Mouse (Mus musculus): ENCODE data around the gene Tnk2. TPM values are rescaled to one million over a fixed set of nuclear protein-coding genes. Genes with fewer than 3 reads are reported as not detected.

Tnk2 gene
- total RNA-seq (2022) = 10 to 100 TPM; 33.0 to 66.6 (median 48.3) TPM

- DNase-seq = peak; percentile 82
Observed at GRCm38 (mm10) chr16:32643661-32644061, at the start of gene Tnk2. Gene Tnk2, plus strand, starts transcription at chr16:32643874.

GRCm38 (mm10) chr16:32593916-32594315, 49.8 kb upstream of the Tnk2 start:
- DNase-seq = no peak

- DNase-seq = no peak
Observed at GRCm38 (mm10) chr16:32594701-32595100, 49.0 kb upstream of the Tnk2 start.

GRCm38 (mm10) chr16:32595142-32595855, 48.4 kb upstream of the Tnk2 start:
- peak; percentile 30 for DNase-seq

GRCm38 (mm10) chr16:32597909-32598381, 45.7 kb upstream of the Tnk2 start:
- peak; percentile 45 for DNase-seq

- DNase-seq = no peak
Observed at GRCm38 (mm10) chr16:32599151-32599550, 44.5 kb upstream of the Tnk2 start.

GRCm38 (mm10) chr16:32602193-32602685, 41.4 kb upstream of the Tnk2 start:
- no peak for DNase-seq

- DNase-seq = no peak
Observed at GRCm38 (mm10) chr16:32607562-32608343, 35.9 kb upstream of the Tnk2 start.

- no peak for DNase-seq
Observed at GRCm38 (mm10) chr16:32608344-32608711, 35.3 kb upstream of the Tnk2 start.

- DNase-seq = peak; percentile 96
Observed at GRCm38 (mm10) chr16:32608712-32609400, 34.8 kb upstream of the Tnk2 start, which contains the start of gene Tfrc. Gene Tfrc, plus strand, starts transcription at chr16:32608920.

- no peak for DNase-seq
Observed at GRCm38 (mm10) chr16:32609401-32609779, 34.3 kb upstream of the Tnk2 start.

- DNase-seq = no peak
Observed at GRCm38 (mm10) chr16:32610460-32611255, 33.0 kb upstream of the Tnk2 start.

GRCm38 (mm10) chr16:32612052-32612451, 31.6 kb upstream of the Tnk2 start:
- DNase-seq = no peak

GRCm38 (mm10) chr16:32613269-32613834, 30.3 kb upstream of the Tnk2 start:
- no peak for DNase-seq

GRCm38 (mm10) chr16:32614047-32614446, 29.6 kb upstream of the Tnk2 start:
- no peak for DNase-seq

GRCm38 (mm10) chr16:32618946-32619345, 24.7 kb upstream of the Tnk2 start:
- no peak for DNase-seq

GRCm38 (mm10) chr16:32628140-32628539, 15.5 kb upstream of the Tnk2 start:
- no peak for DNase-seq

- DNase-seq = no peak
Observed at GRCm38 (mm10) chr16:32632328-32632824, 11.3 kb upstream of the Tnk2 start.

GRCm38 (mm10) chr16:32633486-32634012, 10.1 kb upstream of the Tnk2 start:
- no peak for DNase-seq

GRCm38 (mm10) chr16:32634183-32634582, 9.5 kb upstream of the Tnk2 start:
- no peak for DNase-seq

- DNase-seq = no peak
Observed at GRCm38 (mm10) chr16:32635314-32635713, 8.4 kb upstream of the Tnk2 start.
